Mouse (Mus musculus): ENCODE results near the gene Clec4f.

- TF ChIP-seq POLR2A (IDR thresholded peaks at IDR 0.05; ENCODE audit: borderline replicate concordance, control insufficient read depth, low read depth, low read length) (no peak), CTCF (IDR thresholded peaks at IDR 0.05; ENCODE audit: control insufficient read depth, insufficient read depth, low read length) (no peak)
Observed at GRCm38 (mm10) chr6:83704294-83704693, 48.3 kb upstream of the Clec4f start.
